Mouse (Mus musculus) bone marrow, adult 2 months (tissue): ENCODE data around the gene Gm28729.
"Not testable (repeated sequence)": the region's sequence is repeated elsewhere in the genome, so short reads cannot be mapped to it uniquely, and the experiment has no call there.

ENCODE experiments used
- CTCF ChIP-seq: fragments of 200-500 bp; IDR thresholded peaks from 2 replicates; pipeline ENCODE4 v1.5.1; 2011; ENCODE audit warnings: low read length, control low read depth; ENCODE audit not compliant: control insufficient read depth, insufficient read depth
- POLR2A ChIP-seq: fragments of 200-500 bp; IDR thresholded peaks from 2 replicates; pipeline ENCODE4 v1.6.1; 2011; ENCODE audit warnings: low read depth, mild to moderate bottlenecking, control low read depth, low read length, borderline replicate concordance; ENCODE audit not compliant: control insufficient read depth

DNA sequence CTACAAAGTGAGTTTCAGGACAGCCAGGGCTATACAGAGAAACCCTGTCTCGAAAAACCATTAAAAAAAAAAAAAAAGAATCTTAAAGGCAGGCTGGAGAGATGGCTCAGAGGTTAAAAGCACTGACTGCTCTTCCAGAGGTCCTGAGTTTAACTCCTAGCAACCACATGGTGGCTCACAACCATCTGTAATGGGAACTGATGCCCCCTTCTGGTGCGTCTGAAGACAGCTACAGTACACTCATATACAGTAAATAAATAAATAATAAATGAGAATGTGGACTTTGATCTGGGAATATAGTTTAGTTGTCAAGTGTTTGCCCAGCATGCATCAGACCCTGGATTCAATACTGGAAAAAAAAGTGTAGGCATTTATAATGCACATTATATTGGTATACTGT is 3.5 kb downstream of the Gm28729 start:
- not testable (repeated sequence) for TF ChIP-seq CTCF, POLR2A
